Mouse (Mus musculus): ENCODE measurements at regions not wholly inside any gene's neighbourhood (a gene's known extent, or its start where the extent isn't known, plus 50 kb on each side); places are given as distances from the start of the nearest gene placed in this dataset.

DNA sequence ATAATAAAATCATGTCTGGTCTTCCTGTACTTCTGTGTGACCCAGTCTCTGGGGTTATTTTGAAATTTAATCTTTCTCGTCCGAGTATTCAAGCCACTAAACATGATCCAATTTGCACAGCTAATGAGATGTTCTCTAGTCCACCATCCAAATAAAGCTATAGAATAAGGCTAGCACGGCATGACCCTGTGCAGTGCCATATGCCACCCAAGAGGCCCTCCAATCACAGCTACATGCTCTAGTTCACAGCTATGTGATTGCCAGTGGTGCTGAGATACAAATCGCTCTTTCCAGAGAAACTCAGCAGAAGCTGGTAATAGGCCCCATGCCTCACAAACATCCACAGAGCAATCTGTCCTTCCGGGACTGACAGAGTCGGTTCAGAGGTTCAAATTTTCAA lies 426.3 kb downstream of the Ipo11 start:
- no peak overlapping the region for H3K9ac ChIP-seq (ENCODE audit: insufficient read depth, low read depth, low read length, poor library complexity, severe bottlenecking)
- H3K9me3 ChIP-seq (ENCODE audit: control insufficient read depth, insufficient read depth, low read depth, low read length): no peaks in the 10 kb centered on the region
- no peak overlapping the region for H3K4me3 ChIP-seq (ENCODE audit: insufficient read depth in 1 of 2, low read depth in 1 of 2, low read length in 2 of 2, poor library complexity in 1 of 2, severe bottlenecking in 1 of 2)
- TF ChIP-seq HCFC1 (IDR thresholded peaks at IDR 0.05; ENCODE audit: borderline replicate concordance, insufficient read depth, low read length): no peak
- no peak for TF ChIP-seq MAFK (IDR thresholded peaks at IDR 0.05; ENCODE audit: insufficient read depth, low read depth, low read length)
- TF ChIP-seq ZNF384 (IDR thresholded peaks at IDR 0.05; ENCODE audit: low read depth, low read length): no peak
- no peak for TF ChIP-seq CHD2 (IDR thresholded peaks at IDR 0.05; ENCODE audit: low read depth, low read length)
- TF ChIP-seq ZC3H11A (IDR thresholded peaks at IDR 0.05; ENCODE audit: borderline replicate concordance, low read depth, low read length): no peak
- 0 out of 2 replicates have a peak overlapping the region, but pooled peaks have one; percentile 7 for H3K27ac ChIP-seq (ENCODE audit: insufficient read depth, low read depth, low read length, poor library complexity, severe bottlenecking)
- in situ Hi-C loops (cut with MboI; ENCODE audit: low sequenced_read_pairs in 2 of 2, unreplicated experiment in 2 of 2): no loop called here
- no peaks in the 10 kb centered on the region for H3K36me3 ChIP-seq (ENCODE audit: control insufficient read depth, insufficient read depth, low read length, poor library complexity, severe bottlenecking)
- DNase-seq (ENCODE audit: low read depth, low spot score): no peak
- no peaks in the 10 kb centered on the region for H3K4me1 ChIP-seq (ENCODE audit: control insufficient read depth in 2 of 2, insufficient read depth in 2 of 2, low read length in 2 of 2, poor library complexity in 1 of 2)

GRCm38 (mm10) chr13:106501273-106501672 lies 435.5 kb downstream of the Ipo11 start:
- H3K9ac ChIP-seq (ENCODE audit: insufficient read depth, low read depth, low read length, poor library complexity, severe bottlenecking): no peak overlapping the region
- no peaks in the 10 kb centered on the region for H3K9me3 ChIP-seq (ENCODE audit: control insufficient read depth, insufficient read depth, low read depth, low read length)
- H3K4me3 ChIP-seq (ENCODE audit: insufficient read depth in 1 of 2, low read depth in 1 of 2, low read length in 2 of 2, poor library complexity in 1 of 2, severe bottlenecking in 1 of 2): no peak overlapping the region
- H3K36me3 ChIP-seq (ENCODE audit: control insufficient read depth, insufficient read depth, low read length, poor library complexity, severe bottlenecking): no peaks in the 10 kb centered on the region
- no peaks in the 10 kb centered on the region for H3K4me1 ChIP-seq (ENCODE audit: control insufficient read depth in 2 of 2, insufficient read depth in 2 of 2, low read length in 2 of 2, poor library complexity in 1 of 2)
- H3K27ac ChIP-seq (ENCODE audit: insufficient read depth, low read depth, low read length, poor library complexity, severe bottlenecking): no peak overlapping the region
- DNase-seq (ENCODE audit: low read depth, low spot score): no peak
- in situ Hi-C loops (cut with MboI; ENCODE audit: low sequenced_read_pairs in 2 of 2, unreplicated experiment in 2 of 2): no loop called here
- TF ChIP-seq ZNF384 (IDR thresholded peaks at IDR 0.05; ENCODE audit: low read depth, low read length) (no peak), HCFC1 (IDR thresholded peaks at IDR 0.05; ENCODE audit: borderline replicate concordance, insufficient read depth, low read length) (no peak), ZC3H11A (IDR thresholded peaks at IDR 0.05; ENCODE audit: borderline replicate concordance, low read depth, low read length) (no peak), CHD2 (IDR thresholded peaks at IDR 0.05; ENCODE audit: low read depth, low read length) (no peak), MAFK (IDR thresholded peaks at IDR 0.05; ENCODE audit: insufficient read depth, low read depth, low read length) (no peak)

- no peak overlapping the region for H3K27ac ChIP-seq (ENCODE audit: insufficient read depth, low read depth, low read length, poor library complexity, severe bottlenecking)
- no peaks in the 10 kb centered on the region for H3K9me3 ChIP-seq (ENCODE audit: control insufficient read depth, insufficient read depth, low read depth, low read length)
- no peaks in the 10 kb centered on the region for H3K36me3 ChIP-seq (ENCODE audit: control insufficient read depth, insufficient read depth, low read length, poor library complexity, severe bottlenecking)
- H3K4me3 ChIP-seq (ENCODE audit: insufficient read depth in 1 of 2, low read depth in 1 of 2, low read length in 2 of 2, poor library complexity in 1 of 2, severe bottlenecking in 1 of 2): no peak overlapping the region
- no peak for TF ChIP-seq CHD2 (IDR thresholded peaks at IDR 0.05; ENCODE audit: low read depth, low read length)
- in situ Hi-C loops (cut with MboI; ENCODE audit: low sequenced_read_pairs in 2 of 2, unreplicated experiment in 2 of 2): no loop called here
- no peak overlapping the region for H3K9ac ChIP-seq (ENCODE audit: insufficient read depth, low read depth, low read length, poor library complexity, severe bottlenecking)
- no peak for DNase-seq (ENCODE audit: low read depth, low spot score)
- no peaks in the 10 kb centered on the region for H3K4me1 ChIP-seq (ENCODE audit: control insufficient read depth in 2 of 2, insufficient read depth in 2 of 2, low read length in 2 of 2, poor library complexity in 1 of 2)
These were observed 465.5 kb downstream of the Ipo11 start for GRCm38 (mm10) chr13:106471264-106471663.

GRCm38 (mm10) chr13:106454366-106454927 lies 482.3 kb downstream of the Ipo11 start:
- DNase-seq (ENCODE audit: low read depth, low spot score): no peak
- H3K9me3 ChIP-seq (ENCODE audit: control insufficient read depth, insufficient read depth, low read depth, low read length): no peaks in the 10 kb centered on the region
- in situ Hi-C loops (cut with MboI; ENCODE audit: low sequenced_read_pairs in 2 of 2, unreplicated experiment in 2 of 2): no loop called here
- H3K4me3 ChIP-seq (ENCODE audit: insufficient read depth in 1 of 2, low read depth in 1 of 2, low read length in 2 of 2, poor library complexity in 1 of 2, severe bottlenecking in 1 of 2): no peak overlapping the region
- TF ChIP-seq ZNF384 (IDR thresholded peaks at IDR 0.05; ENCODE audit: low read depth, low read length) (no peak), ZC3H11A (IDR thresholded peaks at IDR 0.05; ENCODE audit: borderline replicate concordance, low read depth, low read length) (no peak), MAFK (IDR thresholded peaks at IDR 0.05; ENCODE audit: insufficient read depth, low read depth, low read length) (no peak), HCFC1 (IDR thresholded peaks at IDR 0.05; ENCODE audit: borderline replicate concordance, insufficient read depth, low read length) (no peak), CHD2 (IDR thresholded peaks at IDR 0.05; ENCODE audit: low read depth, low read length) (no peak)
- H3K36me3 ChIP-seq (ENCODE audit: control insufficient read depth, insufficient read depth, low read length, poor library complexity, severe bottlenecking): no peaks in the 10 kb centered on the region
- no peak overlapping the region for H3K9ac ChIP-seq (ENCODE audit: insufficient read depth, low read depth, low read length, poor library complexity, severe bottlenecking)
- no peak overlapping the region for H3K27ac ChIP-seq (ENCODE audit: insufficient read depth, low read depth, low read length, poor library complexity, severe bottlenecking)
- H3K4me1 ChIP-seq (ENCODE audit: control insufficient read depth in 2 of 2, insufficient read depth in 2 of 2, low read length in 2 of 2, poor library complexity in 1 of 2): no peaks in the 10 kb centered on the region

DNA sequence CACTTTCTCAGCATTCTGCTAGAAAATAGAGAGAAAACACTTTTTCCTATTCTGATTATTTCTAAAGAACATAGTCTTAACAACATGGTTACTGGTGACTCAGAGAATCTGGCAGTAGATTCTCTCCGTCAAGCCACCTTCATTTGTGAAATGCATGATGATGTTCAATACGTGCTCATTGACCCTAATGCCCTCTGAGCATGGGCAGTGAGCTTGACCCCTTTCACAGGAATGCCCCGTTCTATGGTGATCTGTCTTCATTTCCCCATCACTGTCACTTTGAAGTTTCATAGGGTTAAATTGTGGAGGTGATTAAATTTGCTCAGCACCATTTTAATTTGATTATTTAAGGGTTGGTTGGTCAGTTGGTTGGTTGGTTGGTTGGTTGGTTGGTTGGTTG lies 504.6 kb downstream of the Ipo11 start:
- no peak overlapping the region for H3K27ac ChIP-seq (ENCODE audit: insufficient read depth, low read depth, low read length, poor library complexity, severe bottlenecking)
- in situ Hi-C loops (cut with MboI; ENCODE audit: low sequenced_read_pairs in 2 of 2, unreplicated experiment in 2 of 2): no loop called here
- H3K36me3 ChIP-seq (ENCODE audit: control insufficient read depth, insufficient read depth, low read length, poor library complexity, severe bottlenecking): no peaks in the 10 kb centered on the region
- no peak overlapping the region for H3K4me3 ChIP-seq (ENCODE audit: insufficient read depth in 1 of 2, low read depth in 1 of 2, low read length in 2 of 2, poor library complexity in 1 of 2, severe bottlenecking in 1 of 2)
- 0 out of 4 replicates have a peak, but pooled peaks cover 0 to 2% of the 10 kb centered on the region in 2 experiments for H3K4me1 ChIP-seq (ENCODE audit: control insufficient read depth in 2 of 2, insufficient read depth in 2 of 2, low read length in 2 of 2, poor library complexity in 1 of 2)
- TF ChIP-seq ZC3H11A (IDR thresholded peaks at IDR 0.05; ENCODE audit: borderline replicate concordance, low read depth, low read length) (no peak), ZNF384 (IDR thresholded peaks at IDR 0.05; ENCODE audit: low read depth, low read length) (no peak), CHD2 (IDR thresholded peaks at IDR 0.05; ENCODE audit: low read depth, low read length) (no peak), HCFC1 (IDR thresholded peaks at IDR 0.05; ENCODE audit: borderline replicate concordance, insufficient read depth, low read length) (no peak), MAFK (IDR thresholded peaks at IDR 0.05; ENCODE audit: insufficient read depth, low read depth, low read length) (no peak)
- no peak for DNase-seq (ENCODE audit: low read depth, low spot score)
- H3K9me3 ChIP-seq (ENCODE audit: control insufficient read depth, insufficient read depth, low read depth, low read length): no peaks in the 10 kb centered on the region
- H3K9ac ChIP-seq (ENCODE audit: insufficient read depth, low read depth, low read length, poor library complexity, severe bottlenecking): no peak overlapping the region

Measured in ES-E14 (cell line).